Mouse (Mus musculus): ENCODE results near the gene Icam2. TPM values are rescaled to one million over a fixed set of nuclear protein-coding genes. Genes with fewer than 3 reads are reported as not detected.
"Not testable (repeated sequence)": the region's sequence is repeated elsewhere in the genome, so short reads cannot be mapped to it uniquely, and the experiment has no call there.

The Icam2 gene
- 10 to 100 TPM; 12.5 to 15.0 TPM for total RNA-seq (2021)
- long read RNA-seq, experiment 1, partial matches to known transcripts, result 0 of 1 reads
- long read RNA-seq, experiment 1, other reads (novel, unspliced or antisense), result 0 of 1 reads
- long read RNA-seq, experiment 2, transcript Icam2-201 (4 exons, 1,282 nt), result major isoform, 7 of 8 reads
- long read RNA-seq, experiment 2, partial matches to known transcripts, result 0 of 8 reads
- long read RNA-seq, experiment 2, other reads (novel, unspliced or antisense), result 1 of 8 reads

DNA sequence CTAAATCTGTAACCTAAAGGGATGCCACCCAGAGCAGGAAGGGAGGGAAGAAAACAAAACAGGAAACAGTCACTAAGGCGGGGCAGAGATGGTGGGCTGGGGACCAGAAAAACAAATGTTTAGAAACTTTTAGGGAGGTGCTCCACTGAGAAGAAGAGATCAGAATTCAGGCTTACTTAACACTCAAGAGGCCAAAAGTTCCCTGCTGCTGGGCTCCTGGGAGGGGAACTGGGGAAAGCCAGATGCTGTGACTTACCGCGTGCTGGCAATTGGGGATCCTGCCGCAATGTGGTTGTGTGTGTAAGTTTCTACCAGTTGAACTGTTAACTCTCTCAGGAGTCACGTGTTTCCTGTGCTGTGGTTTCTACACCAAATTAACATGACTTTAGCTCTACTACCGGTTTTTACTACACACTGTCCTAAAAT lies at the start of gene Icam2:
Icam2 (minus strand) TSS at position 285 of the 426 bp plus-strand sequence.
- DNase-seq (ENCODE audit: low spot score in 2 of 2), result no peak

DNA sequence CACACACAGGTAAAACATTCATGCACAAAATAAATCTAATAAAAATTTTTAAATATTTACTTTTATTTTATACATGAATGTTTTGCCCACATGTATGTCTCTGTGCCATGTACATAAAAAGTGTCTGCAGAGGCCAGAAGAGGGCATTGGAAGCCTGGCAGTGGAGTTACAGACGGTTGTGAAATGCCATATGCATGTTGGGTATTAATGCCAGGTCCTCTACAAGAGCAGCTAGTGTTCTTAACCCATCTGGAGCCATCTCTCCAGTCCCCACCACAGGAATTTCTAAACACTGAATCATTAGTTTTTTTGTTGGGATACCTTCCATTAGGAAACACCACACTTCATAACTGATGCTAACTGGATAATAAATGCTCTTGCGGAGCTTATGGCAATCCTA lies 49.7 kb upstream of the Icam2 start:
- DNase-seq (ENCODE audit: low spot score in 2 of 2), result no peak

DNA sequence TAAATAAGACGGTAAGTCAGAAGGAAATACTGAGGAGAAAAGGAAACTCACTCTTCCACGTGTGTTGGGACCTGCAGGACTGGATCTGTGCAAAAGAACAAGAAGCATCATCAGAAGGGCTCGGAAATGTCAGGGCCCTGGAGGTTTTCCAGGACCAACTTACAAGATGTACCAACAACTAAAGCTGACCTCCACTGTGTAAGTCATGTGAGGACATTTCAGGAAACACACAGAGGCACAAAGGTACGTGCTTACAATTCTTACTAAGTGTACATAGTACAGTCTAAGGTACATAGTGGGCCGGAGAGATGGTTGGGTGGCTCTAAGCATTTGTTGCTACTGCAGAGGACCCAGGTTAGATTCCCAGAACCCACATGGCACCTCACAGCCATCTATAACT lies 49.2 kb upstream of the Icam2 start:
- DNase-seq (ENCODE audit: low spot score in 2 of 2), result peak in 1 of 2 experiments; percentile 49

DNA sequence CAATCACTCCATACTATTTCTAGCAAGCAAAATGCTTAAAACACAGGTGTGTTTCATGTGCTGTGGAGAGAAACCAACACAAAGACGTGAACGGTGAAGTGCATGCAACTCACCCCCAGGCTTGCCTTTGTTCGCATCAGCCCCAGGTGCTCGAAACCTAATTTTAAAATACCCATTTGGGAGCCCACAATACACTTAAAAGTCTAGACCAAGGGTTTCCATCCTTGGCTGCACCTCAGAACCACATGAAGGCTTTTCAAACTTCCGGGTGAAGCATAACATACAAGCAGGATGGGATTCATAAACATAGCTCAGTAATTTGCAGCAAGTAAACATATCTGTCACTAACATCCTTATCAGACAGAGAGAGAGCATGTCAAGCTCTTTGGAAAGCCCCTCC lies 42.5 kb upstream of the Icam2 start:
- DNase-seq (ENCODE audit: low spot score in 2 of 2), result no peak

DNA sequence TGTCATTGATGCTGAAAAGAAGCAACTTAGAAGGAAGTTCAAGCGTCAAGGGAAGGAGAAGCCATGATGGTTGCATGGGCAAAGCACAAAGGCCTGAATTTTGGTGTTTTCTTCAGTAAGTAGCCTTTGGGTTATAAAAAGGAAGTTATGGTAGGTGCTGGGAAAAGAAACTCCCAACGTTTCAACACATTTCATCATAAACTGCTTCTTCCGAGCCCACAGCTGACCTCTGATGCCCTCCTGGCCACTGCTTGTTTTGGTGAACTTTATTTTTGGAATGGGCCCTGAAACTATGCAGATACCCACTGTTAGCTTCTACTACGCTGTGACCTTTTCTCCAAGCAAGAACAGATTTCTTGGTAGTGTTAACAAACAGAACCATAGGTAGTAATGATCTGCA lies 41.8 kb upstream of the Icam2 start:
- DNase-seq (ENCODE audit: low spot score in 2 of 2), result no peak

DNA sequence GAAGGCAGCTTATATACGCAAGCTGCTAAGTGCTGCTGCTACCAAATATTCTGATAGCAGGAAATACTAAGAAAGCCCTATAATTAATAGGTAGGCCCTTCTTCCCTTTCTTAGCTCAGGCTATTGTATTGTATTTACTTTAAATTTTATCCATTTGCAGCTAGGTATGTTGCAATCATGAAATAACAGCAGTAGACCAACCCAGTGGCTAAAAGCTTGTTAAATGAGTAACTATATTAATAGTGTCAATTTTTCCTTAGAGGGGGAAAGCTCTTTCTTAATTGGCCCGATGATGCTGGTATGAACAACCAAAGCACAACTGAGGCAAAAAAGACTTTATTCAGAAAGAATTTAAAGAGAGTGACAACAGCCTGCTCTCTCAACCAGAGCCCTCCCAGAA lies 40.7 kb upstream of the Icam2 start:
- DNase-seq (ENCODE audit: low spot score in 2 of 2), result no peak

- no peak for DNase-seq (ENCODE audit: low spot score in 2 of 2)
Measured at GRCm38 (mm10) chr11:106428106-106428505, 40.2 kb upstream of the Icam2 start.

DNA sequence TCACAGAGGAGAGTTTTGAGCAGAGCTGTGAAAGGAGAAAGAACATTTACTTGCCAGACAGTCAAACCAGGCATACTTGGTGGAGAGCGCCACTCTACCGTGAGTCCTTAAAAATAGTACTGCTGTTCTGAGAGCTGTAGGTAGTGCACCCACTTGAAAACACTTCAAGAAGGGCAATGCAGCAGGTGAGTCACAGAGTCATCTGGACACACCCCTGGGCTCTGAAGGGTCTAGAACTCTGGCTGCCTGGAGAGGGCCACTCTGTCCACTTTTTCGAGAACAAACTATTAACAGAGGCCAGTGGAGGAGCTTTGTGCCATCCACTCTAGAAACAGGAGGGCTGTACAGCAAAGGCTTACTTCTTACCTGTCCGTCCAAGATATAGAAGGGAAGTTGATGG lies 38.6 kb upstream of the Icam2 start:
- no peak for DNase-seq (ENCODE audit: low spot score in 2 of 2)

DNA sequence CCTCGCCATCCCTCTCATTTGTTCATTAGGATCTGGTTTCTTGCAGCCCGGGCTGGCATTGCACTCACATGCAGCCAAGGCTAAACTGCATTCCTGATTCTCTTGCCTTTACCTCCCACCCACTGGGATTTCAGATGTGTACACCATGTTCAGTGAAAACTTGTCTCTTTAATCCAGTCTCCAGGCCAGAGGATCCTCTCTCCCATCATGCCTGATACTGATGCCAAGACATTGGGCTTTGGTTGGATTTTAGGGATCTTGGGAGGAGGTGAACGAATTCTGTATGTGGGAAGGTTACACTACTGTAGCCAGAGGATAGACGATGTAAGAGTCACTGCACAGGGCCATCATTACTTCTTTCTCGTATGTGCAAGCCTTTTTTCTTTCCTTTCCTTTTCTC lies 37.3 kb upstream of the Icam2 start:
- DNase-seq (ENCODE audit: low spot score in 2 of 2), result no peak

DNA sequence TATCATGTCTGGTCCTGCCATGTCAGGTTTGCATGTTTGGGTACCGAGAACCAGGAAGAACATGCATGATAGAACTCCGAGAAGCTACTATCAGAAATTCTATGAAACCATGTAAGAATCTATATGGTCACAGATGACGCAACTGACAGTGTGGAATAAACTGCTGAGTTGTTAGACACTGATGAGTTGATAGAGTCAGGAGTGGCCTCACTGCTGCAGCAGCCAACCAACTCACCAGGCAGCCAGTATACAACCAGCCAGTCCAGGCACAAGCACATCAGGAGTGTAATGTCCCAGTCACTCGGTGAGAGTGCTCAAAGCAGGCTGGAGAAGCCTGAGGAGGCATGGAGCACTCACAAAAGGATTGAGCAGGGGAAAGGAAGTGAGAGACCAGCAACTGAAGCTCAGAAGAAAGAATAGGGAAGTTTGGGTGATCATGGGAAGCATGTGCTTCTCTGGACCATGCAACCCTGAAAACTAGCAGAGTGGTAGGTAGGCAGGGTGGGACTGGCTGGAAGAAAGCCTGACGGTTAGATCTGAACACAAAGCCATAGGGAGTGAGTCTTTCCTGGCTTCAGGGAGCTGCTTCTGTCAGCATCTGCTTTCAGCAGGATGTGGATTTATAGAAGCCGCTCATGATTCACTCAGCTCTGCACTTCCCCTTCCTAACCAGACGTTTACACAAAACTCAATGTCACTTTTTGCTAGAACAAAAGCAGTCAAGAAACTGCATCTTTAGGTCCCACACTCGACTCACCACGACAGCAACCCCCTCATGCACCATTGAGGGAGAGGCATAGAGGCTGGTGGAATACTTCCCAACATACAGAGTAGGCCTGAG lies 31.6 kb upstream of the Icam2 start:
- DNase-seq (ENCODE audit: low spot score in 2 of 2), result no peak

- DNase-seq (ENCODE audit: low spot score in 2 of 2), result peak; percentile 73 to 79
Measured at GRCm38 (mm10) chr11:106418622-106419196, 30.8 kb upstream of the Icam2 start.

- DNase-seq (ENCODE audit: low spot score in 2 of 2), result no peak
Measured at GRCm38 (mm10) chr11:106417860-106418259, 30.0 kb upstream of the Icam2 start.

GRCm38 (mm10) chr11:106416331-106416730 lies 28.5 kb upstream of the Icam2 start:
- DNase-seq (ENCODE audit: low spot score in 2 of 2), result no peak

DNA sequence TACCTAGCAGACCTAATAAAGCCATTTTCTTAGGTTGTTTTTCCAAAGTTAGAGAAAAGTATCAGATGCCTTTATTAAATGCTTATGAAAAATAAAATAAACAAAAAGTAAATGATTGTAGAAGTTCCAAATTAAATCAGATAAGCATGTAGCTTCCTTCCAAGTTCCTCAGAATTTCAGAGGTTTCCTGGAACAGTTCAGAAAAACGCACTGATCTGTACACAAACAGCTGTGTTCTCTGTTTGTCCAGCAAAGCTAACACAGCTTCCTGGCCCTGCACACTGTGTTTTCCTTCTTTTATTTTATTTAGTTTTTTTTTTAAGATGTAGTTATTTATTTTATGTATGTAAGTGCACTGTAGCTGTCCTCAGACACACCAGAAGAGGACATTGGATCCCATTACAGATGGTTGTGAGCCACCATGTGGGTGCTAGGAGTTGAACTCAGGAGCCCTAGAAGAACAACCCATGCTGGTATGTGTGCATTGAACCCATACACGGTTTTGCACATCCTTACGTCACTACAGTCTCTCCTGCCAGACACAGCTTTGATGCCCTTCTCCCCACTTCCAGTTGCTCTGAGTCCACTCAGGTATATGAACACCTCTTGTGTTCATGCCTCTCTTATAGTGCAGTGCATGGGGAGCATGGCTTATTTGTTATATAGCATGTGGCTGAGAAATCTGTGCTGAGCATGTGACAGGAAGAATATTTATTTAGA lies 24.9 kb upstream of the Icam2 start:
- DNase-seq (ENCODE audit: low spot score in 2 of 2), result no peak

DNA sequence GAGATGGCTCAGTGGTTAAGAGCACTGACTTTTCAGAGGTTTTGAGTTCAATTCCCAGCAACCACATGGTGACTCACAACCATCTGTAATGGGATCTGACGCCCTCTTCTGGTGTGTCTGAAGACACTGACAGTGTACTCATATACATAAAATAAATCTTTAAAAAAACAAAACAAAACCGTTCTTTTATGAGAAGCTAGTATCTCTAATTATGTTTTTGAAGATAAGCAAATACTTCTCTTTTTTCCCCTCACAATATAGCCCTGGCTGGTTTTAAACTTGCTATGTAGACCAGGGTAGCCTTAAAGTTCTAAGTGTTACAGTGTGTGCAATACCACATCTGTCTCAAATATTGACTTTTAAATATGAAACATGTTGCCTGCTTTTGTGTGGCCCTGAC lies 23.3 kb upstream of the Icam2 start:
- DNase-seq (ENCODE audit: low spot score in 2 of 2), result no peak

- no peak for DNase-seq (ENCODE audit: low spot score in 2 of 2)
Measured at GRCm38 (mm10) chr11:106410507-106410906, 22.6 kb upstream of the Icam2 start.

DNA sequence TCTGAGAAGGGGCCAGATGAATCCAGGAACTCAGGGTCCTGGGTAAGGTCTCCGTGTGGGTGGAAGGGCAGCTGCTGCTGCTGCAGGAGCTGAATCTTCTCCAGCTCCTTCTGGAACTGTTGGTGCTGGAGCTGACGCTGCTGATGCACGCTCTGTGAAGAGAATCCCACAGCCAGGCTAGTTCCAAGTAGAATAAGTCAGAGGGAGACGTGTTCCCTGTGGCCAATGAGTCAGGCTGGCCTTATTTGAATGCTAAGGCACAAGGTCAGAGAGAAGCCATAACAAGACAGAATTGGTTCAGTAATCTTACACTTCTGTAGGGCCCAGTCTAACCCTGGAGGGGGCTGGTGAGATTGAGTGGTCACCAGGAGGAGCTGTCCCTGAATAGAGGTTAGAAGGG lies 22.1 kb upstream of the Icam2 start:
- peak in 1 of 2 experiments; percentile 41 for DNase-seq (ENCODE audit: low spot score in 2 of 2)

GRCm38 (mm10) chr11:106398481-106398880 lies 10.6 kb upstream of the Icam2 start:
- DNase-seq (ENCODE audit: low spot score in 2 of 2), result no peak

DNA sequence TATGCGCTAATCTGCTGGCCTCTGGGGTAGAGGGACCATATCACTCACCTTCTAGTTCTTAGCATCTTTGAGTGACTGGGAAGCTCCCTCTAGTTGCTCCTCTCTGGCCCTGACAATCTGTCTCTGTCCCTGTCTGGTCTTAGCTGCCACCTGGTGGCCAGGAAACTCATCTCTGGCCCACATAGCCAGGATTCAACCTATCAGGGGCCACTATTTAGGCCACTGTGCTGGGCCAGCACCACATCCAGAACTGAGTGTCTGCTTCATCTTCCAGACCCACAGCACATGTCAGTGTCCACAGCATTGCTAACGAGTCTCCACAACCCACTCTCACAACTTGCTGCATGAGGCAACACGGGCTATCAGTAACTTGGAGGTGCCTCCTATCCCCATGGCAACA lies 9.8 kb upstream of the Icam2 start:
- DNase-seq (ENCODE audit: low spot score in 2 of 2), result no peak

GRCm38 (mm10) chr11:106394055-106394454 lies 6.2 kb upstream of the Icam2 start:
- not testable (repeated sequence) for DNase-seq (ENCODE audit: low spot score in 2 of 2)

DNA sequence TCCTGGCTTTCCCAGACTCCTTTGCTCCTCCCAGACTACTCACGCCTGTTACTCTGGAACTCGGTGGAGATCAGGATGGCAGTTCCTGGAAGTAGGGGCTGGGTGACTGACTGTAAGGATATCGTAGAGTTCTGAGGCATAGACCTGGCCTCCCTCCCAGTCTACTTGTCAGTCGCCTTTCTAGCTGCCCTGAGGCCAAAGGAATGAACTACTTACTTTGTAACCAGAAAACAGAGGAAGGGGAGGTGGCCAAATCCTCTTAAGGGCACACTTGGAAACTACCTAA lies 5.4 kb upstream of the Icam2 start:
- DNase-seq (ENCODE audit: low spot score in 2 of 2), result no peak
